Mouse (Mus musculus) lung, embryonic 14.5 days (tissue): Measurements from ENCODE around the gene Raph1. TPM values are rescaled to one million over a fixed set of nuclear protein-coding genes. Genes with fewer than 3 reads are reported as not detected.

Source experiments
- ATAC-seq: fragments of 200-750 bp; cut with Nextera tagmentation; 2 replicates; pipeline ENCODE4 v1.8.0; 2017; ENCODE audit warnings: mild to moderate bottlenecking, moderate TSS enrichment, moderate library complexity; ENCODE audit not compliant: insufficient read depth
- DNase-seq: peaks from one replicate; pipeline ENCODE4 v3.0.0-alpha.2; 2015
- H3K27ac ChIP-seq: fragments of 300-500 bp; sonication (generic); 2 replicates; pipeline ENCODE4 v1.5.1; 2014; ENCODE audit warnings: low read depth, mild to moderate bottlenecking, moderate library complexity
- H3K27me3 ChIP-seq: fragments of 300-500 bp; sonication (generic); 2 replicates; pipeline ENCODE4 v1.6.1; 2014; ENCODE audit warnings: low read length, control low read depth; ENCODE audit not compliant: insufficient read depth
- H3K36me3 ChIP-seq: fragments of 300-500 bp; sonication (generic); 2 replicates; pipeline ENCODE4 v1.6.1; 2014; ENCODE audit warnings: control low read depth; ENCODE audit not compliant: insufficient read depth
- H3K4me1 ChIP-seq: fragments of 300-500 bp; sonication (generic); 2 replicates; pipeline ENCODE4 v1.6.1; 2014; ENCODE audit warnings: antibody characterized with exemption, control low read depth; ENCODE audit not compliant: insufficient read depth
- H3K4me2 ChIP-seq: fragments of 300-500 bp; sonication (generic); 2 replicates; pipeline ENCODE4 v1.6.1; 2014; ENCODE audit warnings: mild to moderate bottlenecking
- H3K4me3 ChIP-seq: fragments of 300-500 bp; sonication (generic); 2 replicates; pipeline ENCODE4 v1.5.1; 2014; ENCODE audit warnings: low read depth, low read length
- H3K9ac ChIP-seq: fragments of 300-500 bp; sonication (generic); 2 replicates; pipeline ENCODE4 v1.6.1; 2014
- H3K9me3 ChIP-seq: fragments of 300-500 bp; sonication (generic); 2 replicates; pipeline ENCODE4 v1.6.1; 2016; ENCODE audit warnings: low read depth, low read length, control low read depth
- CTCF ChIP-seq: IDR thresholded peaks from 2 replicates; pipeline ENCODE4 v1.5.1; 2016; ENCODE audit warnings: antibody characterized with exemption, low read depth
- WGBS: fragments of 180-500 bp; shearing (Covaris S2); extraction: QIAGEN DNeasy Blood & Tissue Kit; methylation state at CpG from one replicate; pipeline ENCODE4 v1.1.7; 2014; 5-methylcytosine and 5-hydroxymethylcytosine counted together
- polyA plus RNA-seq: library from polyadenylated mRNA; unstranded; fragments of >200 nt; fragmentation: Nextera tagmentation; extraction: Ambion mirVana; gene quantifications from 2 replicates; pipeline ENCODE4 v1.2.1, GENCODE M21; 2014

The Raph1 gene
- polyA plus RNA-seq, 1 experiment from 2014 or later, result 40.5 TPM

- Histone ChIP-seq H3K9ac (no peak overlapping the region), H3K27me3 (no peaks in the 10 kb centered on the region), H3K9me3 (no peaks in the 10 kb centered on the region), H3K4me2 (no peak overlapping the region), H3K4me3 (no peak overlapping the region), H3K4me1 (no peaks in the 10 kb centered on the region), H3K36me3 (no peaks in the 10 kb centered on the region), H3K27ac (no peak overlapping the region)
- TF ChIP-seq CTCF, result no peak
- no peak for DNase-seq
- no peak for ATAC-seq
- WGBS, result 74% methylated on average over 1 of the region's 1 CpGs
Measured at GRCm38 (mm10) chr1:60579886-60580285, 13.0 kb upstream of the Raph1 start.

DNA sequence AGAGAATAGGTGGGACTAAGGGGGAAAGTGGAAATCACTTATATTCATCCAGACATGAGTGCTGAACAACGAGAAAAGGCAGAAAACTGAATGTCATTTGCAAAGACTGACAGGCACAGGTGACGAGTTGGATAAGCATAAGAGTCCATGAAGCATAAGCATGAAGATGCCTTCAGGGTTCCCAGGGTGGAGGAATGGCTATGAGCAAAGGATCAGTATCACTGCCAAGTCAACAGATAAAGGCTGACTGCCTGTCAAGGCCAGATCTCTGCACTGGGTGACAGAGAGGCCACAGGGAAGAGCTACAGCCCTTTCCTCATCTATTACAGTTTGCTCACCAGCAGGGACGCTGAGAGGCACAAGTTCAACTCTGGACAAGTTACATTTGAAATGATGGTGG, 5.8 kb upstream of the Raph1 start:
- no peak for DNase-seq
- Histone ChIP-seq H3K9ac (no peak overlapping the region), H3K27ac (no peak overlapping the region), H3K9me3 (no peaks in the 10 kb centered on the region), H3K4me3 (no peak overlapping the region), H3K36me3 (no peaks in the 10 kb centered on the region), H3K27me3 (no peaks in the 10 kb centered on the region), H3K4me2 (no peak overlapping the region), H3K4me1 (no peaks in the 10 kb centered on the region)
- no peak for TF ChIP-seq CTCF
- 39% methylated on average over 3 of the region's 3 CpGs for WGBS
- no peak for ATAC-seq

GRCm38 (mm10) chr1:60569741-60570140, 2.8 kb upstream of the Raph1 start:
- H3K36me3 ChIP-seq, result no peaks in the 10 kb centered on the region
- no peak overlapping the region for H3K4me2 ChIP-seq
- no peaks in the 10 kb centered on the region for H3K27me3 ChIP-seq
- WGBS, result 89% methylated on average over 7 of the region's 7 CpGs
- no peaks in the 10 kb centered on the region for H3K4me1 ChIP-seq
- H3K9me3 ChIP-seq, result no peaks in the 10 kb centered on the region
- no peak overlapping the region for H3K4me3 ChIP-seq
- no peak for DNase-seq
- H3K27ac ChIP-seq, result no peak overlapping the region
- no peak for ATAC-seq
- no peak for TF ChIP-seq CTCF
- H3K9ac ChIP-seq, result no peak overlapping the region

- no peak overlapping the region for H3K4me3 ChIP-seq
- H3K4me1 ChIP-seq, result no peaks in the 10 kb centered on the region
- H3K9me3 ChIP-seq, result no peaks in the 10 kb centered on the region
- no peak overlapping the region for H3K27ac ChIP-seq
- ATAC-seq (no peak), DNase-seq (no peak)
- no peaks in the 10 kb centered on the region for H3K27me3 ChIP-seq
- H3K9ac ChIP-seq, result no peak overlapping the region
- no peak overlapping the region for H3K4me2 ChIP-seq
- WGBS, result 52% methylated on average over 5 of the region's 5 CpGs
- no peak for TF ChIP-seq CTCF
- H3K36me3 ChIP-seq, result no peaks in the 10 kb centered on the region
Measured at GRCm38 (mm10) chr1:60569210-60569609, 2.3 kb upstream of the Raph1 start.

DNA sequence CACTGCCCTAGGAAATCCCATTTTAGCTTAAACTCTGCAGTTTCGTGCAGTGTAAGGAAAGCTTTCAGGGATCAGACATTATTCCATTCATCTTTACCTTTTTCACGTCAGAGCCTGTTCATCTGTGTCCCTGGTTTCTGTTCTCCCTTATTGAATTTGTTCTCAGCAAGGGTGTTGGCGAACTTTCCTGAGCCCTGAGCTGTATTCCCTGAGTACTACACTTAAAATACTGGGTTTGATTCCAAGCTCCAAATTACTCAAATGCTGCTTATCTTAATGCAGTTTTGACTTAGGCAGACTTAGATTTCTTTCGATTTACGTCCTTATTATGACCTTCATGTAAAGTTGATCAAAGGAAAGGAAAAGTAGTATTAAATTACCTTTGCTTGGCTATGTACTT, 417 bp upstream of the Raph1 start:
- no peak for DNase-seq
- H3K4me2 ChIP-seq, result peak overlapping the region; percentile 76
- H3K27me3 ChIP-seq, result no peaks in the 10 kb centered on the region
- no peaks in the 10 kb centered on the region for H3K9me3 ChIP-seq
- ATAC-seq, result no peak
- 0 out of 2 replicates have a peak, but pooled peaks cover under 1% of the 10 kb centered on the region for H3K36me3 ChIP-seq
- TF ChIP-seq CTCF, result no peak
- peak overlapping the region; percentile 93 for H3K4me3 ChIP-seq
- WGBS, result 18% methylated on average over 5 of the region's 5 CpGs
- peak overlapping the region; percentile 93 for H3K27ac ChIP-seq
- H3K4me1 ChIP-seq, result no peaks in the 10 kb centered on the region
- H3K9ac ChIP-seq, result peak overlapping the region; percentile 92

DNA sequence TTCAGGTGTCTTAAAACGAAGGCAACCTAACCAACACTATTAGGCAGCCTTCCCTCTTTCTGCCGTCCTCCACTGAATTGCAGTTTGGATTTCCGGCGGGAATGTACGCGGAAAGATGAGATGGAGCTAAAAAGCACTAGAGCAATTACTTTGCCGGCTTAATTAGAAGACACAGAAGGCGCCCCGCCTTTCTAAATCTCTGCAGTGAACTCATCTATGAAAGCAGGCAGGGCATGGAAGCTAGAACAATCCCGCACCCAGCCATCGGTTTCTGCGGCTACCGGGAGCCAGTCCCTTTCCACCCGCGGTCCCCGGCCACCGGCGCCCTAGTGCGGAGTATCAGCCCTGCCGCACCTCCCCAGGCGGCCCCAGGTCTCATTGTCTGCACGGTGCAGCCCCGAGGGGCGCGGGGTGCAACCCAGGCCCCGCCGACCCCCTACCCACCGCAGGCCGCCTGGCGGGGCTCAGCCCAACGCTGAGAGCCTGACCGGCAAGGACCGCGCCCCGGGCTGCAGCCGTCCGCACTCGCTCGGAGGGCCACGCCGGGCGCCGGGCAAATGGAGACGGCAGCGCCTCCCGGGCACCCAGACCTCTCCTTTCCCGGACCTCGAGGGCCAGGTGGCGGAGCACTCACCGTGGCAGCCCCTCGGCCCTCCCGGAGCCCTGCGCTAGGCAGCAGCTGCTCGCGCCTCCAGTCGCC, 823 bp downstream of the Raph1 start:
- Histone ChIP-seq H3K27me3 (no peaks in the 10 kb centered on the region), H3K4me1 (no peaks in the 10 kb centered on the region), H3K36me3 (peaks cover 3% of the 10 kb centered on the region; the same call in 1 of the 2 replicates), H3K9ac (peak overlapping the region; percentile 92), H3K4me3 (peak overlapping the region; percentile 93), H3K4me2 (peak overlapping the region; percentile 76), H3K9me3 (no peaks in the 10 kb centered on the region), H3K27ac (peak overlapping the region; percentile 93)
- no peak for TF ChIP-seq CTCF
- WGBS, result under 1% methylated on average over 55 of the region's 56 CpGs
- peak; percentile 70 for DNase-seq
- peak; percentile 72 for ATAC-seq

DNA sequence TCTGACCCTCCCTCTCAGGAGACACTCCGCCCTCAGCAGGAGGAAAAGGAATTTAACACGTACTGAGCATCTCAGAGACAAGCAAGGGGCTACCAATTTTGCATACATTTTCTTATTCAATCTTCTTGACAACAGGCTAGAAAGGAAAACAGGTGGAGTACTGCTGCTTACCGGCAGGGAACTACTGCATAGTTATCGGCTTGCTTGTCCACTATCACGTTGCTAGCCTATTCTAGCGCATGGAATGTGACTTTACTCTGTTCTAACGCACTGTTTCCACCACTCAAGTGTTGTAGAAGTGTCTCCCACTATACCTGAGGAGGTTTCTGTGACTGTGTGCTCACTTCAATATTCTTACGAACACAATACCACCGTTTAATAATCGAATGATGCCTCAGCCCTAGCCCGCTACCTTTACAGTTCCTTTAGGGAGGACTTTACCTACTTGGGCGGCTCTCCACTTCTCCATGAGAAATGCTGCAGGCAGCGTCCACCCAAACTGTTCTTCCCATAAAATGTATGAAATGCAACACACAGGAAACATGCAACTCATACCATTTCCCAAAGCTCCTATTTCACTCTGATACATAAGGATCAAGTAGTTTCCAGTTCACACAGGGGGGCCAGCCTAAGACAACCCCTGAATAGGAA, 1.5 kb downstream of the Raph1 start:
- Histone ChIP-seq H3K4me3 (peak overlapping the region; percentile 93), H3K27ac (peak overlapping the region; percentile 93; the same call in 1 of the 2 replicates), H3K9ac (peak overlapping the region; percentile 92), H3K27me3 (no peaks in the 10 kb centered on the region), H3K9me3 (no peaks in the 10 kb centered on the region), H3K36me3 (peaks cover 3% of the 10 kb centered on the region; the same call in 1 of the 2 replicates), H3K4me1 (no peaks in the 10 kb centered on the region), H3K4me2 (peak overlapping the region; percentile 76)
- DNase-seq (peak; percentile 64), ATAC-seq (no peak)
- WGBS, result 1% methylated on average over 13 of the region's 13 CpGs
- peak; percentile 71 for TF ChIP-seq CTCF
